Mouse (Mus musculus) kidney, postnatal 25 days (tissue): ENCODE data around the gene Astn2.

Experiments
- DNase-seq, 2 experiments: peaks; one replicate each; pipeline ENCODE4 v3.0.0; 2021; ENCODE audit warnings: mixed read lengths in 2 of 2

Astn2 gene

DNA sequence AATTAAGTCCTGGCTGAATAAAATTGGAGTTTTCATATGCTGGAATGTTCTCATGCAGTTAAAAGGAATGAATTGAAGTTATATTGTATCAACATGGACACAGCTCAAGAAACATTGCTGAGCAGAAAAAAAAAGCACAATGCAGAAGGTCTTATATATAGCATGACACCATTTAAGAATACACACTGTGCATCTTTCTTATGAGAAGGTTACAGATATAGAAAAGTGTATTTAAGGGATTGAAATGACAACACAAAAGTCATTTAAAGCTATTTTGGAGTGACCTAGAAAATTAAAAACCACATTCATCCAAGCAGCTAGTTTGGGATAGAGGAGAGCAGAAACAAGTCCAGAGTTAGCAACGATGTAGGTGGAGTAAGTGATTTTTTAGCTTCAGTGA is 571.4 kb downstream of the Astn2 start:
- no peak for DNase-seq

DNA sequence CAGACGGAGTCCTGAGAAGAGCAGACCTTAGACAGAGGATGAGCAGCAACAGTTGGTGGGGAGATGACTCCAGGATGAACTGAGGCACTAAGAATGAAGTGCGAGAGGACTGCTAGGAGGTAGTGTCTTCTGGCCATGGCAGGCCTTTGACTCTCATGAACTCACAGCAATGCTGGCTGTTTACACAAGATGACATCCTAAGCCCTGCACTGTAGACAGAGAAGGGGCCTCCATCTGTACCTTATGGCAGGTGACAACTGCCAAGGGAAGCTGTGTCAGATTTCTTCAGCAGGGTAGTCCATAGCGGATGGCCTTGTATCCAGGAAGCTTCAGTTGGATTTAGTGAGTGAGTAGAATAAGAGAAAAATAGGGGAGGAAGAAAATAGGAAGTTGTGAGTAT is 572.5 kb downstream of the Astn2 start:
- DNase-seq = no peak

DNA sequence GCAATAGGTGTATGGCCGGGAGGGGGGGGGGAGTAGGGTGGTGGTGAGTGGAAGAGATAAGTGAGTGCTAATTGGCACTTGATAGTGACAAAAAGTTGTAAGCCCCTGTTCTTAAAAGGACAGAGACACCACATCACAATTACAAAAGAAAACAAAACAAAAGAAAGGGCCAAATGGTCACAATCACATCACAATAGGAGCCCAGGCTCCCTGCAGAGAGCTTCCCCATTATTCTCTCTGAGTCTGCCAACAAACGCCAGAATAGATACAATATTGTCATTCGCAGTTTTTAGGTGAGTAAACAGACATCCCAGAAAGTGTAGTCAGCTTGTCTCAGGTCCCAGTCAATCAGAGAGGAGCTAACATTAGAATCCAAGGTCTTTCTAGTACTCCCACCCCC is 573.9 kb downstream of the Astn2 start:
- DNase-seq = no peak

DNA sequence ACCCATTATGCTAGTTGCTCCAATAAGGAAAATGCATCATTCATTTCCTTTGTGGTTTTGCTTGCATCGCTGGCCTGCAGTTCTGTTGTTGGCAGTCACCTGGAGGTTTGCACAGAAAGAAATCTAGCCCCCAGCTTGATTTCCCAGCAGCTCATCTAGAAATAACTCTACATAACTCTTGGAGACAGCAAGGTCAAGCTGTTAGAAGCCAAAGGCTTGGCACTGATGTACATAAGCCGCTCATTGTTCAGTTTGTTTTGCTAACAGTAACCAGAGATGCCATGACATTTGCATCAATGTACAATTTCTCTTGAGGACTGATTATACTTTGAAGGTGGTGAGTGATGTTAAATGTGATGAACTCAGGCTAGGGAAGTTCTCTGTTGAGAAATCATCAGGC is 583.3 kb downstream of the Astn2 start:
- DNase-seq = no peak

DNA sequence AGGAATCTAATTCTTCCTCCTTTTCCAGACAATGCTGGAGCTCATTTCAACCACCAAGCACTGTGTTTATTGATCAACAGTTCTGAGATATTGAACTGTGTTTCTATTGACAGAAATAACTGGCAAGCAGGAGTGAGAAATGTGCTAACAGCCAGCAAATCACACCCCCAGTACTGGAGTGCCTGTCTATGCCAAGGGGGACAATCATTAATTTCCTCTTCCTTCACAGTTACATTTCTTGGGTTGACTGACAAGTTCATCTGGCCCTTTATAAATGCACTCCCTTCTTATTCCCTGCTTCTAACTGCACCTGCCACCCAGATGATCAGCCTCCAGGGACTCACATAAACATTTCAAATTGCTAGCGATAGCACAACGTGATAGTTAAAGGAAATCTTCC is 584.2 kb downstream of the Astn2 start:
- DNase-seq = no peak

DNA sequence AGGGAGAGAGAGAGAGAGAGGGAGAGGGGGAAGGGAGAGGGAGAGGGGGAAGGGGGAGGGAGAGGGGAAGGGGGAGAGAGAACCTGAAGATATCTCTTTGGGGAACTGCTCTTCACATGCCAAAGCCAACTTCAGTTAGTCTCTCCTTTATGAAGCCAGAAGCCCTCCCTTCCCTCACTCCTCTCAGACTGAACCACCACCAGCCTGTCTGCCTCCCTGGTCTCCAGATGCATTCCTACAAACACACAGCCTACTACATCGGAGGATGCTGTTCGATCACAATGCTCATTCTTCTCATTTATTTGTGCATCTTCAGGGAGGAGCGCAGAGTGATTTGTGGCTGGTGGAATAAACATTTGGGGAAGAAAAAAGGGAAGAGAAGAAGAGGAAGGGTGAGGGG is 584.6 kb downstream of the Astn2 start:
- no peak for DNase-seq

DNA sequence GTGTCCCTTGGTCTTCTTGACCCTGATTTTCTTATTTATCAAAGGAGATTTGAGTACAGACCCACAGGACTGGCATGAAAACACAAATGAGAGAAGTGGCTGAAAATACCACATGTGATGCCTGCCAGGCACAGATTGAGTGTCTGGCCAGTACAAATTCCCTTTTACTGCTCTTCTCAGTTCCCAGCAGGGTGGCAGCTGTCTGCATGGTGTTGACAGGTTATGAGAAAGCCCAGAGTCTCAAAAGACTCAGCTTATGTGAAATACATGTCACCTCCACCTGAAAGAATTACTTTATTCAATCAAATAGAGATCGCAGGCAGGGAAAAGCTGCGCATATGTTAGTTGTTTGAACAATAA is 590.3 kb downstream of the Astn2 start:
- no peak for DNase-seq

DNA sequence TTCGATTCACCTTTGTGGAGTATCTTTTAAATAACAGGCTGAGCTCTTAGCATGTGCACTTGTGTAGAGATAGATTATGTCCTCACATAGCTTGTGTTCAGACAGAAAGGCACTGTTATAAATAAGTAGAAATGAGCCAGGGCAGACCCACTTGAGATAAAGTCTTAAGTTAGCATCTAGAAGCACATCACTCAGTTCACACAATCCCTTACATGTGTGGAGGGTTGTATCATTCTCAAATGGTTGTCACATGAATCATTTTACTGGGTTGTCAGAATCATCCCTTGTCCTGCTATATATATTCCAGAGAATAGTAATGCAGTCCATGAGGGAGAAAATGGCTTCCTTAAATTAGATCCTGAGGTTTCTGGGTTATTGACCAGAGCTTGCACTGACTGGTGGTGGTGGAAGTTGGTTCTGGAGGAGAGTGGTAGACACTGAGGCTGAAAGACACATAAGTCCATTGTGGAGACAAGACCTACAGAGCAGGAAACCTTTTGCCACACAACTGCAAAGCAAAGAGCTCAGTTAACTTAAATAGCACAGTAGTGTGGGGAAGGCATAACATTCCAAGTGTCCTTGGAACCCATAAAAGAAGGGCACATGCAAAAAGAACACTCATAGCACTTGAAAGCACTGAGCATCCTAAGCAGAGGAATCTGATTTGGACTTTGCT is 590.8 kb downstream of the Astn2 start:
- DNase-seq = no peak

DNA sequence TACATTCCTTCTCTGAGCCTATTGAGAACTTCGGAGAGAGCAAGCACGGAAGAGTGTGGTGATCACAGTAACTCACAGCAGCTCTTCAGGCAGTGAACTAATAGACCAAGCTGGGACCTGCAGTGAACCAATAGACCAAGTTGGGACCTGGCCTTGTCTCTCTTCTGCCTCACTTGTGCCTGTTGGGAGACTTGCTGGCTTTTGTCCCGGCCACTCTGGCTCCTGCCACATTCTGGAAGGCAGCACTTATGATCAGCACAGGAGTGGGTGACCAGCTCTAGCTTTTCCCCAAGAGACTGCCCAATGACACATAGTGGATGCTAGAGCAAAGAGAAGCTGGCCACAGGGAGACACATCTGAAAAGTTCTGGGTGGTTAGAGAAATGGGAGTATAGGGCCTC is 597.1 kb downstream of the Astn2 start:
- no peak for DNase-seq

DNA sequence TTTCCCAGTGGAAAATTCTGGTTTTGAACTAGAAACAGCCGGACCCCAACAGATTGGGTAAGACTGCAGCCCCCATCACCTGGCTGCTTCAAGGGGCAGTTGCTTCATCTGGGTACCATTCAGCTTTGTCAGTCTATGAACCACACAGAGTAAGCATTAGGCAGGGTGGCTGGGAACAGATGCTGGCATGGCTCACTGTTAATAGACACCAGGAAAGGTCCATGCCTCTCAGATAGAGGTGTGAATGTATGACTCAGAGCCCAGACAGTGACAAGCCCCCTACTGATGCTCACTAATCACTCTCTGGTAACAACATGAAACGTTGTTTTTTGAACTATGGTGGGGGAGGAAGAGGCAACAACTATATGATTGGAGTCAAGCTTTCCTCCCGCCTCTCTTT is 603.2 kb downstream of the Astn2 start:
- no peak for DNase-seq

DNA sequence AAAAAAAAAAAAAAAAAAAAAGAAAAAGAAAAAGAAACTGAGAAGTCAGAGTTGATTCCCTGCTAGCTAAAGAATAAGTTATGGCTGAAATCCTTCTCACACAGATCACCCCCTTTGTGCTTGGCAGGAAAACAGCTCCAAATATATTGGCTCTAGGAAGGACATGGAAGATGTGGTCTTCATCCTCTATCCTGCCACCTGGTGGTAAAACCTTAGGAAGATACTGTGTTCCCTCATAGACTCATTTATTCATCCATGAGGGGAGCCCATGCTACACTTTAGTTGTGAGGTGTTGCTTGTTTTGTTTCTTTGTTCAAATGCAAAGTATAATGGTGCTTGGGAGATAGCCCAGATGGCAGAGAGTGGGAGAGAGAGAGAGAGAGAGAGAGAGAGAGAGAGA is 613.4 kb downstream of the Astn2 start:
- peak in 1 of 2 experiments; percentile 14 for DNase-seq

DNA sequence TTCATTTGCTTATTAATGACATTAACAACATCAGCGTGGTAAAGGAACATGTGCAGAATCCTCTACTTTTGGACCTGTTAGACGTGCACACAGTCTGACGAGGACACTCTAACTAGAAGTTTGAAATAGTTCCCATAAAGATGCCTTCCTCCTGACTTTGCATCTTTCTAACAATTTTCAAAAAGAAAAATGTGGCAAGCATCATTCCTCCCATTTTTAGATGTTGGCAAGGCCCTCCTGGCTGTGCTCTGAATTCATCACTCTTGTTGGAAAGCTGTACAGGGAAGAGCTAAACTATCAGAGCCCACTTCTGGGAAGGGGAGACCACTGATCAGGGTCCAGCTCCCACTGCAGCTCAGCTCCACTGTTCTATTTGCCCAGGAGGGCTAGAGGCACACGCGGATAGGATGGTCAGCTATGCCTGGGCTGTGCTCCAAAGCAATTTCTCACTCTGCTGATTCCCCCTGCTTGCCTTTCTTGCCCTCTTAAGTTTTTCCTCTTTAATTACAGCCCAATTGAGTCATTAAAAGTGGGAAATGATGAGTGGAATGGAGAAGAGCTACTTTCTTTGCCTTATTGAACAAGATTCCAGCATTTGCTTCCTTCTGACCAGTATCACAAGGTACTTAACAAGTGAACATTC is 630.9 kb downstream of the Astn2 start:
- no peak for DNase-seq

DNA sequence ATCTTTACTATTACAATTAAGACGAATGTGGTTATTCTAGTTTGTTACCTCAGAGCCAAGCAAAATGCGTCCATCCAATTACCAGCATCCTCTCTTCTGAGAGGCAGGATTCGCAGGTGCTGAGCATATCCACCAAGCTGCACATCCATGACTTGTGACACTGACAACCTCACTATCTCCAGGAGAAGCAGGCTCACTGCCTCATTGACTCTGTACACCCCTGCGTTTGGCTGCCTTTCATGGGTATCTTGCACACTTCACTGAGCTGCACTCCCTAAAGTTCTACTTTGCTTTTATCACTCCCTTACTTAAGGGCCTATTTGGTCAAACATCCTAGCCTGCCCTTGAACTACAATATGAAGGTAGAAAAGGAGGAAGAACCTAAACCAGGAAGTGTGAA is 633.5 kb downstream of the Astn2 start:
- no peak for DNase-seq

DNA sequence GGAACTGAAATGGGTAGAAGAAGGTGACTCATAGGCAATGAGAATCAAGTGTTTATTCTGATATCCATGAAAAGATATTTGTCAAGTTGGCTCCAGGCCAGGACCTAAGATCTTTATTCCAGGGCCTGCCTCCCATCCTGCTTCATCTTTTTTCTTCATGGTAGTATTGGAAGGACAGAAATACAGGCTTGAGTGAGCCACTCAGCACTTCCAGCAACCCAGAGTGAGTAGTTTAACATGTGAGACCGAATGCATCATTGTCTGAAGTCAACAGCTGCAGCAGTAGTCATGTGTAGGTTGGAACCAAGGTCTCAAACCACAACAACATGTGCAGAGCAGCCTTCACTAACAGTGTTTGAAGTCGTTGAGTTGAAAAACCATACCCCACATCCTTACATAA is 636.5 kb downstream of the Astn2 start:
- no peak for DNase-seq

DNA sequence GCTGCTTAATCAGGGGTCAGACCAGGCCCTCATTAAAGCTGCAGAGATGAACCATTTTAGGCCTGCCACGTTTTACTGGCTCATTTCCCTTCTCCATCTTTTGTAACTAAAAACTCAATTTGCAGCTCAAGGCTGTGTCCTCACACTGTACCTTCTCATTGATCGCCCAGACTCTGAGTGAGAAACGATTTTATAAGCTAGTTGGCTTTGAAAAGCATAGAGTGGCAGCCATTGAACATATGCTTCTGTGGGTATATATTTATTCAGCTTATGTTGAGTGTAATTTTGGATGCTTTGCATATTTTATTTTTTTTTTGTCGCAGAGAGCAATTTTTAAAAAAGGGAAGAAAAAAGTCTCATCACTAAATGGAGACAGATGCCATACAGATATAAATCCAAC is 637.0 kb downstream of the Astn2 start:
- DNase-seq = no peak

DNA sequence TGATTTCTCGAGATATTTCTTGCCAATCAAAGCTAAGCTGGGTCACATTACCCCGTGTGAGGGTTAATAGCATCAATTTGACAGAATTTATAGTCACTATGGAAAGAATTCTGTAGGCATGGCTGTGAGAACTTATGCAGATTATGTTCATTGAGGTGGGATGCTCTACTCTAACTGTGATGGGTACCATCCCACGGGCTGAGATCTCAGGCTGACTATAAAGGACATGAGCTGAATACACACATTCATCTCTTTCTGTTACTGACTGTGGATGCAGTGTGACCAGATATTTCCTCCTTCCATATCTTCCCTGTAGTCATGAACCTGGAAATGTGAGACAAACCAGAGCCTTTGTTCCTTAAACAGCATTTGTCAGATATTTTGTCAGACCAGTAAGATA is 639.1 kb downstream of the Astn2 start:
- DNase-seq = no peak

DNA sequence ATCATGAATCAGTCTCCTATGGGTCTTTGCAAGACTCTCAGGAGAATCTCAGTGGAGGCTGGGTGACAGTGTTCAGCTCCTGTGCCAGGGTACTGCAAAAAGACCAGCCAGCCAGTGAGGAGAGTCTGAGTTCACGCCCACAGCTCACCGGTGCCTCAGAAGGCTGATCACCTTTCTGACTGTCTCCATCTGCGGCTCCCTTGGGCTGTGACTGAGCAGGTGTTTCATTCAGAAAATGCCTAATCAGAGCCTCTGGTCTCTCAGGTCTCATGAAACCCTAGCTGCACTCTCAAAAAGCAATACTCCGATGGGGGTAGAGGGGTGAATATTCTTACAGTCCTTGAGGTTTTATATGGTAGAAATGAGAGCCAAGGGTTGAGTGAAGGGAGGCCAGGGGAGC is 640.1 kb downstream of the Astn2 start:
- no peak for DNase-seq

DNA sequence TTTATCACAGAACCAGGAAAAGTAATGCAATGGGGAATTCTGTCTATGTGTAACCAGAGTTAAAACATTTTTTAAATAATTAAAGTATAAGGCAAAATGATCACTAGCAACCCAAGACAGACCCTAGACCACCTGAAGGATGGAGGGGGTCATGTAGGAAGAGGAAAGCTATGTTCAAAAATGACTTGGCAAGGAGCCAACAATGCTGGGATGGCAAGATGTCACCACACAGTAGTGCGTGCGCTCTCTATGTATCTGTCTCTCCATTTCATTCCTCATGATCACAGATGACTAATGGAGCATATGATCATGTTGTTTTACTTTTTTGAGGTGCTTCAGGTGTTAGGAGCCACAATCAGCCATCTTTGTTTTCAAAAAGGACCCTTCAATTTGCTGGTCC is 640.6 kb downstream of the Astn2 start:
- DNase-seq = no peak

DNA sequence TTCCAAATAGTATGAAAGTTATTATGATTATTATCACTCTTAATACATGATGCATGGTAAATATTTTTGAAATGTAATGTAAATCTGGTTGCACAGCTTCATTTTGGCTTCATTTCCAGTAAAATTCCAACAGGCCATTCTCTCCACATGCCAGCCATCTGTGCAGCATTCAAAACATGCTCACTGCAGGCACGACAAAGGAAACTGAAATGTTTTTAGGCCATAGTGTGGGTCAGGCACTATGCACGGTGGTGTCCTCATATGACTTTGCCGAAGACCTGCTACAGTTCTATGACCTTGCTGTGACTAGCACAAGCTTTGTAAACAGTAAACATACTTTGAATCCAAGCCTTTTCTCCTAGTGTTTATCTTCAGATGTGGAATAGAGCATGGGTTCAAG is 642.3 kb downstream of the Astn2 start:
- no peak for DNase-seq

DNA sequence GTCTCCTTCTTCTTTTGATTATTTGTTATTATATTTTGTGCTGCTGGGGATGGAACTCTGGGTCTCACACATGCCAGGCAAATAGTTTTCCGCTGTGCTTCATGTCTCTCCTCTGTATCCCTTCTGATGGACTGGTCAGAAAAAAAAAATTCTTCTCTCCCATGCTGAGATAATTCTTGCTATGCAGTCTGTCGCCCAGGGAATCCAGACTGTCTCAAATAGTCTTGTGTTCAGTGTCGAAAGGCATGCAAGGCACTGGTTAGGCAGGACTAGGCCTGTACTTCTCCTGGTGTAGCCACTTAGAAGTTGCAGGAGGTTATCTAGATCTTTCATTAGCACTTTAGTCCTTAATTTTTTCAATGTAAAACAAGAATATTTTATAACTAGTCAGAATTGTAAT is 642.8 kb downstream of the Astn2 start:
- no peak for DNase-seq

DNA sequence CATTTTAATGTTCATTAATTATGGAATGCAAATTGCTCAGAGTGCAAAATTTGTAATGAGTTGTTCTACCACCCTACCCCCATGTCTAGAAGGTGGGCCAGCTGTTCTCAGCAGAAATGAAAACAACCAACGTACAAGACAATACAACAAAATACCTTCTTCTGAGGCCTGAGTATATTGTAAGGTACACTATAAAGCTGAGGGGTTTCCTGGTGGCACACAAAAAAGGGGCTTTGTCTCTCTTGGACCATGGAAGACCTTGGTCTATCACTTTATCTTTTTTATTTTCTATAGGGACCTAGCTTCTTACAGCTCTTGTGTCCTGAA is 645.6 kb downstream of the Astn2 start:
- DNase-seq = no peak

DNA sequence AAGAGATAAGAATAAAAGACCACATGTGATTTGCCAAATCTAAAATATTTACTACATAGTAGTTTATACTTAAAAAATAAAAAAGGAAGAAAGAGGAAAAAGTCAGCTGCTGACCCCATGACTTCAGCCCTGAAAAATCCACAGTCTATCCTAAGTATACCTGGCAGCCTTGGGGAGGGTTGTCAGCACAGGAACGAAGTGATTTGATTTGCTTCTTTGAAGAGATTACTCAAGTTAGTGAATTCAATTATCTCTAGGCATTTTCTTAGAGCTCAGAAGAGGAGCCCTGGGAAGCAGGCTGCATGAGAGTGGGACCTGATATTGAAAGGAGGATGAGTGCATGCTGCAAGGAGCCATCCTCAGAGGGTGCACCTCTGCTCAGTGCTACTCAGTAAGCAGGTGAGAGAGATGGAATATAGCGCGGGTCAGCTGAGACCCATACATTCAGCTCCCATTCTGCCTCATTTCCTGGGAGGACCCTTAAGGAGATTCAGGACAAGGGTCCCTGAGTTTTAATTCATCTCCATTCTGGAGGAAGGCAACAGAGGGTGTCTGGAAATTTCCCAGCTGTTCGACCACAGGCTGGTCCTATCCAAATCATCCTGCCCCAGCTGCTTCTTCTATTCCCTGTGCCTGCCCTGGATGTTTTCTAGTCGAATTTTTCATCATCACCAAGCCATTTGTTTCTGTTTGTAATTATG is 646.1 kb downstream of the Astn2 start:
- DNase-seq = no peak

DNA sequence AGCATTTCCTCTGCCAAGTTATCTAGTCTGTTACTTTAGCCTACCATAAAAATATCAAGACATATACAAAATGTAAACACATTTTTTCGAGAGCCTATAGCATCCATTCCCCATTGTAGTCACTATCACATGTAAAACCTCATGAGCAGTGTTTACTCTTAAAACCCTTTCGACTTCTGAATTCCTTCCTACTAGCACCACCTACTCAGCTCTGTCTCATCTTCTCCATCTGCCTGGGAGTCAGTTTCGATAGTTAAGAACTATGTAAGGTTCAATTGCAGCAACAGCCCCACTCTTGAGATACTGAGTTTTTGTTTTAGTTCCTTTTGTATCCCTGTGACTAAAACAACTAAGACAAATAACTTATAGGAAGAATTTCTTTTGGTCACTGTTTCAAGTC is 651.5 kb downstream of the Astn2 start:
- DNase-seq = no peak

DNA sequence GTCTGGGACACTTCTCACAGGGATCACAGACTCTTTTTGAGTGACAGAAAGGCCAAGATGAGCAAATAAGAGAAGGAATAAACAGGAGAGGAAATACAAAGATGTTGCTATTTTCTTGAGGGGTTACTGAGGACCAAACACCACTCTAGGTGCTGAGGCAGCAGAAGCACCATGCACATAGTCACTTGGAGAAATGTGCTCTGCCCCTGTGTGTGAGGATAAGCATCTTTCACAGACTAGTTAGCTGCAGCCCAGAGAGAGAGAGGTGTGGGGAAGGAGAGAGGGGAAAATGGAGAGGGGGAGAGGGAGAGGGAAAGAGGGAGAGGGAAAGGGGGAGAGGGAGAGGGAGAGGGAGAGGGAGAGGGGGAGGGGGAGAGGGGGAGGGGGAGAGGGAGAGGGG is 659.6 kb downstream of the Astn2 start:
- DNase-seq = no peak

DNA sequence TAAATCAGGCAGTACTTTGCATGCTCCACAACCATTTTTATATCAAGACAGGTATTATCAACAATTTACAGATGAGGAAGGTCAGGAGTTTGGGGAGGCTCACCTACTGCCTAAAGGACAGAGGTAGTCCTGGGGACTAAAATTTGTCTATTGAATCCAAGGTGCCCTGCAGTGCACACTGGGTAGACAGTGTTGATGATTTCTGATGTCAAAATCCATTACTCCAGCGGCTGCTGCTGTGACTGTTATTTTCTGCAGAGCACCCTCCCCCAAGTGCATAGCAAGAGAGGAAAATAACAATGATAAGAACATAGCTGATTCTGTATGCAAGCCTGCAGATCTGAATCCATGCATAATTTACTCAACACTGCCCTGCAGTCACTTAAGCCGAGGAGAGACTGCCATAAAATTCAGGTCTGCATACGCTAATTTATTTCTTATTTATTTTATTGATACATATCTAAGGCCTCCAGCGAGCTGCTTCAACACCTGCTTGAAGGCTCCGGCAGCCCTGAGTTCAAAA is 660.3 kb downstream of the Astn2 start:
- no peak for DNase-seq
